Mouse (Mus musculus) spleen, postnatal 10 days (tissue): ENCODE data around the gene Cacnb2.

Experiments used
- DNase-seq, 2 experiments: peaks; one replicate each; pipeline ENCODE4 v3.0.0; 2021 to 2022; ENCODE audit warnings: low spot score in 2 of 2

Gene Cacnb2

GRCm38 (mm10) chr2:14774375-14774774, 171.5 kb downstream of the Cacnb2 start:
- no peak for DNase-seq

- no peak for DNase-seq
Measured at GRCm38 (mm10) chr2:14774857-14775495, 172.1 kb downstream of the Cacnb2 start.

- DNase-seq = no peak
Measured at GRCm38 (mm10) chr2:14787983-14788382, 185.1 kb downstream of the Cacnb2 start.

GRCm38 (mm10) chr2:14801446-14802046, 198.7 kb downstream of the Cacnb2 start:
- DNase-seq = no peak

- DNase-seq = no peak
Measured at GRCm38 (mm10) chr2:14807650-14808347, 204.9 kb downstream of the Cacnb2 start.

- no peak for DNase-seq
Measured at GRCm38 (mm10) chr2:14814977-14815376, 212.1 kb downstream of the Cacnb2 start.

GRCm38 (mm10) chr2:14818651-14819050, 215.8 kb downstream of the Cacnb2 start:
- DNase-seq = no peak

- no peak for DNase-seq
Measured at GRCm38 (mm10) chr2:14820946-14821345, 218.1 kb downstream of the Cacnb2 start.

GRCm38 (mm10) chr2:14823105-14823504, 220.2 kb downstream of the Cacnb2 start:
- DNase-seq = no peak

GRCm38 (mm10) chr2:14823816-14824348, 221.0 kb downstream of the Cacnb2 start:
- DNase-seq = no peak

GRCm38 (mm10) chr2:14825146-14825545, 222.3 kb downstream of the Cacnb2 start:
- no peak for DNase-seq

- DNase-seq = no peak
Measured at GRCm38 (mm10) chr2:14829451-14829850, 226.6 kb downstream of the Cacnb2 start.

- DNase-seq = no peak
Measured at GRCm38 (mm10) chr2:14831308-14831707, 228.4 kb downstream of the Cacnb2 start.

- no peak for DNase-seq
Measured at GRCm38 (mm10) chr2:14834700-14835317, 231.9 kb downstream of the Cacnb2 start.

GRCm38 (mm10) chr2:14841272-14841671, 238.4 kb downstream of the Cacnb2 start:
- DNase-seq = no peak

GRCm38 (mm10) chr2:14846727-14847126, 243.8 kb downstream of the Cacnb2 start:
- DNase-seq = no peak

GRCm38 (mm10) chr2:14847188-14847587, 244.3 kb downstream of the Cacnb2 start:
- DNase-seq = no peak

- DNase-seq = no peak
Measured at GRCm38 (mm10) chr2:14850831-14851230, 247.9 kb downstream of the Cacnb2 start.

- no peak for DNase-seq
Measured at GRCm38 (mm10) chr2:14851383-14851782, 248.5 kb downstream of the Cacnb2 start.

GRCm38 (mm10) chr2:14854054-14854453, 251.2 kb downstream of the Cacnb2 start:
- DNase-seq = no peak

- DNase-seq = no peak
Measured at GRCm38 (mm10) chr2:14858301-14858700, 255.4 kb downstream of the Cacnb2 start.

- DNase-seq = no peak
Measured at GRCm38 (mm10) chr2:14860350-14860749, 257.5 kb downstream of the Cacnb2 start.
